Mouse (Mus musculus) embryonic fibroblast, embryonic 13.5 days (primary cell): ENCODE data around the gene Itgb6.

Experiments used
- CTCF ChIP-seq: IDR thresholded peaks from 2 replicates; pipeline ENCODE4 v1.5.1; 2011; ENCODE audit warnings: mild to moderate bottlenecking, control low read depth, low read length, moderate library complexity, borderline replicate concordance; ENCODE audit not compliant: insufficient read depth
- POLR2A ChIP-seq: IDR thresholded peaks from 2 replicates; pipeline ENCODE4 v1.6.1; 2011; ENCODE audit warnings: low read depth, mild to moderate bottlenecking, control low read depth, low read length, moderate library complexity

DNA sequence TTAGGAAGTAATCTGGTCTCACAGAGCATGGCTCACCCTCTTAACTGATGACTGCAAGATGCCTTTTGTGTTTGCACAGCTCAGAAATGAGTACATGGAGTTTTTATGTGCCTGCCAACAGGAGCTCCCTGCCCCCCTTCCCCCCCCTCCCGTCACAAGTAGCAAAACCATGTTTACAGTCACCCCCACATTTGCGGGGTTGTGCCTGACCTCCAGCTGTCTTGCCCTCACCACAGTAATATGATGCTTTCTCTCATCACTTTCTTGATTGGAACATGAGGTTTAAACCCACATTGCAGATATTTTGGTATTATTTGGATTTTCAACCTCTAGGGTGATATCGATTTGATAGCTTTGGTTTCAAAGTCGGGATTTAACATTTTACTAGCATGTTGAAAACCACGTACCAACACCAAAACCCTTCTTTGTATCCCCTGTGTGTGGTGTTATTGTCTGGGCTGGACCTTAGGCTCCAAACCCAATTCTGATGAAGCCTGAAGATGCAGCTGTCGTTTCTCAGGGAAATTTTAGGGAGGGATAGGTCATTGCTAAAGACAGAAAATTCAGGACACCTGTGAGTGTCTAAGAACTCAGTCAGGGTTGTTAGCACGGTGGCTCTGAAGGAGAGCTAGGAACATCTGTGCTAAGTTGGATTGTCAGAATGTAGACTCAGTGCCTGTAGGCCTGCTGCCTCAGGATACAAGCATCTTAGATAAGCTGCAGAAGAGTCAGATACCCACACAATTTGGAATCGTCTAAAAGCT lies 112.8 kb downstream of the Itgb6 start:
- TF ChIP-seq CTCF: no peak
- no peak for TF ChIP-seq POLR2A
